Mouse (Mus musculus): ENCODE results near the gene Wwox.

GRCm38 (mm10) chr8:114665521-114665920 lies 226.1 kb downstream of the Wwox start:
- TF ChIP-seq POLR2A (IDR thresholded peaks at IDR 0.05; ENCODE audit: insufficient read depth, low read length) (no peak), EP300 (IDR thresholded peaks at IDR 0.05; ENCODE audit: insufficient read depth, low read depth, low read length) (no peak), CTCF (IDR thresholded peaks at IDR 0.05; ENCODE audit: low read depth, low read length) (no peak)

Data from ES-Bruce4 (cell line).